Mouse (Mus musculus) frontal cortex, adult 2 months (tissue): ENCODE measurements at regions not wholly inside any gene's neighbourhood (a gene's known extent, or its start where the extent isn't known, plus 50 kb on each side); places are given as distances from the start of the nearest gene placed in this dataset.

Source experiments
- DNase-seq, 2 experiments: peaks; one replicate each; pipeline ENCODE4 v3.0.0; 2022; ENCODE audit warnings: low spot score in 1 of 2; ENCODE audit errors: extremely low spot score in 1 of 2

GRCm38 (mm10) chr8:80422190-80422589, 71.4 kb upstream of the Gypa start:
- no peak for DNase-seq

- no peak for DNase-seq
Measured at GRCm38 (mm10) chr8:80416121-80416520, 77.5 kb upstream of the Gypa start.

- no peak for DNase-seq
Measured at GRCm38 (mm10) chr8:80399594-80400207, 93.9 kb upstream of the Gypa start.

- no peak for DNase-seq
Measured at GRCm38 (mm10) chr8:80395010-80395409, 98.6 kb upstream of the Gypa start.

- no peak for DNase-seq
Measured at GRCm38 (mm10) chr8:80393111-80393510, 100.5 kb upstream of the Gypa start.

GRCm38 (mm10) chr8:80369221-80369620, 124.4 kb upstream of the Gypa start:
- no peak for DNase-seq

GRCm38 (mm10) chr8:80364059-80364458, 129.5 kb upstream of the Gypa start:
- no peak for DNase-seq

GRCm38 (mm10) chr8:80343299-80343698, 150.3 kb upstream of the Gypa start:
- DNase-seq: no peak

GRCm38 (mm10) chr8:80337872-80338271, 155.7 kb upstream of the Gypa start:
- DNase-seq: no peak

GRCm38 (mm10) chr8:80328676-80329075, 164.9 kb upstream of the Gypa start:
- no peak for DNase-seq

GRCm38 (mm10) chr8:80325859-80326258, 167.7 kb upstream of the Gypa start:
- DNase-seq: no peak

GRCm38 (mm10) chr8:80325132-80325531, 168.4 kb upstream of the Gypa start:
- DNase-seq: peak; percentile 6 to 23

- DNase-seq: no peak
Measured at GRCm38 (mm10) chr8:80318231-80318870, 175.2 kb upstream of the Gypa start.

GRCm38 (mm10) chr8:80315371-80315770, 178.2 kb upstream of the Gypa start:
- DNase-seq: peak in 1 of 2 experiments; percentile 52

- peak; percentile 7 to 42 for DNase-seq
Measured at GRCm38 (mm10) chr8:80314826-80315225, 178.8 kb upstream of the Gypa start.

GRCm38 (mm10) chr8:80313883-80314635, 179.5 kb upstream of the Gypa start:
- no peak for DNase-seq

- no peak for DNase-seq
Measured at GRCm38 (mm10) chr8:80307761-80308160, 185.8 kb upstream of the Gypa start.

- DNase-seq: no peak
Measured at GRCm38 (mm10) chr8:80298596-80298995, 195.0 kb upstream of the Gypa start.

- DNase-seq: no peak
Measured at GRCm38 (mm10) chr8:80290311-80290710, 203.3 kb upstream of the Gypa start.

- DNase-seq: no peak
Measured at GRCm38 (mm10) chr8:80289282-80289681, 204.3 kb upstream of the Gypa start.

- DNase-seq: no peak
Measured at GRCm38 (mm10) chr8:80268910-80269460, 211.2 kb upstream of the Hhip start.
